Mouse (Mus musculus) lung, adult 18-20 months (tissue): ENCODE data around the gene Gclm.

ENCODE experiments used
- DNase-seq, 2 experiments: peaks; one replicate each; pipeline ENCODE4 v3.0.0; 2022; ENCODE audit warnings: mixed read lengths in 2 of 2

The Gclm gene

GRCm38 (mm10) chr3:122293223-122293953 is 48.0 kb downstream of the Gclm start:
- DNase-seq, result peak; percentile 87 to 89

DNA sequence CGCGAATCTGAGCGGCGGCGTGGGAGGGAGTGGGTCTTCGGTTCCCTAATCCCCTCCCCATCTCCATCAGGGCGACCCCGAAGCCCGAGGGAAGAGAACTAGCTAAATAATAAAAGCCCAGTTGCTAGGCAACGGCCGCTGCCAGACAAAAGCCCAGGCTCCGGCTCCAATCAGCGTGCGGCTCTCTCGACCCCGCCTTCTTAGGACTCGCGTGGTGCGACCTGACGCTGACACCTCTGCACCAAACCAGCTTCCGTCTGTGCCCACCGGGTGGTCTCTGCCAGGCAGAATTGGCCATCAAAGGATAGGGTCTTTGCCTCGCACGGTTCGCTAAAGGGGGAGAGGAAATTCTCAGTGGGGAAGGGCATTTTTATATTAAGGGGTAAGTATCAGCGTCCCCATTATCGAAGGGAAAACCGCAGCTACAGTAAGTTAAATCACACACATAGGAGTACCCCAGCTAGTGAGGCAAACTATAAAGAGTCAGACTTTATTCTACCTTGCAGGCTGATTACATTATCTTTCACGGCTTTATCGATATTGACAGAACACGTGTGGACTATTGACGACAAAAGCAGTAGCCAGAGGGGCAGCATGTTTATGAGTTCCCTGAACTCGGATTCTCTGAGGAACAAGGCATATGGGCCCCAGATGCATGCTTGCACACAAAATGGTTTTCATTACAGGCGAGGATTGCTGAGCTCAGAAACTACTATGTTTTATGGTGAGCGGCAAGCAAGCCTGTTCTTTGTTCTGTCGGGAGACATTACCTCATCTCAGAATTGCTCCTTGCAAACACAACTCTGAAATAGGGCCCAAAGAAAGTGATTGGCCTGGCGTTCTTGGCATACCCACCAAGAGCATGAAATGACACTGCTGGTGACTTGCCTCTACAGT is 48.8 kb downstream of the Gclm start, which contains the start of gene Bcar3:
TSS of gene Bcar3 (plus strand) at position 183 of the 897 bp plus-strand sequence.
- peak; percentile 91 to 94 for DNase-seq

GRCm38 (mm10) chr3:122295511-122295910 is 50.2 kb downstream of the Gclm start:
- peak; percentile 39 to 61 for DNase-seq

DNA sequence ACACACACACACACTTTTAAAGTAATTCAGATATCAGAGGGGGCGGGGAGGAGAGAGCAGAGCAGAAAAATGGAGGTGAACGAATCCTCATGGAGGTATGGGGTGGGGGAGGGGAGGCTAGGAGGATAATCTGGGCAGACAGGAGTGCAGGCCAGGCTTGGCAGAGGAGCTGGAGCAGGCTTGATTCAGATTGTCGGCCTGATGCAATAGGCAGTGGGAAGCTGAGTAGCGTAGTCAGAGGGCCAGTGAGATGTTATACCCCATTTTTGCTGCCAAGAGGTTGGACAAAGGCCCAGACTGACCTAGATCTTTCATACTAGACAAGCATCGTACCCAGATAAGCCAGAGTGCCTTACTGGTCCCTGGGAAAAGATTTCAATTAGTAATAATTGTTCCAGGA is 51.6 kb downstream of the Gclm start:
- peak; percentile 24 to 26 for DNase-seq

GRCm38 (mm10) chr3:122300983-122301919 is 55.9 kb downstream of the Gclm start:
- peak in 1 of 2 experiments; percentile 11 for DNase-seq

DNA sequence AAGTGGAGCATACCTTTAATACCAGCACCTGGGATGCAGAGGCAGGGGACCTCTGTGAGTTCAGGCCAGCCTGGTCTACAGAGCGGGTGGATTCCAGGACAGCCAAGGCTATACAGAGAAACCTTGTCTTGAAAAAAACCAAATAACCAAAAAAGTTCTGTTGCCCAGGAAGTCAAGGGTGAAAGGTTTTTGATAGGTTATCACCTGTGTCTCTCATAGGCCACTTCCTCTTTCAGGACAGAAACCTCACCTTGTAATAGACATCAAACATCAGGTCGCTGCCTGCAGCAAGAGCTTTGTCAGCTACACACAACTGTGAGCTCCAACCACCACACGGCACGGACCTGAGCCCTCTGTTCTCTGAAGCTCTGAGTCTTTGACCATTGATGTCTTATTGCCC is 59.2 kb downstream of the Gclm start:
- no peak for DNase-seq

GRCm38 (mm10) chr3:122307894-122308671 is 62.7 kb downstream of the Gclm start:
- no peak for DNase-seq

- no peak for DNase-seq
These were observed 63.6 kb downstream of the Gclm start for GRCm38 (mm10) chr3:122308981-122309380.

DNA sequence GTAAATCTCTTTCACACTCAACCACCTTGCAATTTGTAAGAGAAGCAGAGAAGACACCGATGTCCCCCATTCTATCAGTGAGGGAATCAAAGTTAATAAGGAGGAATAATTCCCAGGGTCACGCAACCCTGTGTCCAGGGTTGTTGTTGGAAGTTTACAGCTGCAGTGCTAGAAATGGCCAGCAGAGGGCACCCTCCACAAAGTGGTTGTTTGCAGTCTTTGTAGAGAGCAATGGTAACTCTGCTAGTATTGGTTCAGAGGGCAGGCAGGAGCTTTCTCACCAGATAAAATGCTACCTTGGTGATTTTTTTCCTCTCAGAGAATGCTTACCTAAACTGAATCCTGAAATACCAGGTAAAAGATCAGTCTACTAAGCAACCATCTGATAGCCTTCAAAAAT is 66.7 kb downstream of the Gclm start:
- DNase-seq, result peak; percentile 82

DNA sequence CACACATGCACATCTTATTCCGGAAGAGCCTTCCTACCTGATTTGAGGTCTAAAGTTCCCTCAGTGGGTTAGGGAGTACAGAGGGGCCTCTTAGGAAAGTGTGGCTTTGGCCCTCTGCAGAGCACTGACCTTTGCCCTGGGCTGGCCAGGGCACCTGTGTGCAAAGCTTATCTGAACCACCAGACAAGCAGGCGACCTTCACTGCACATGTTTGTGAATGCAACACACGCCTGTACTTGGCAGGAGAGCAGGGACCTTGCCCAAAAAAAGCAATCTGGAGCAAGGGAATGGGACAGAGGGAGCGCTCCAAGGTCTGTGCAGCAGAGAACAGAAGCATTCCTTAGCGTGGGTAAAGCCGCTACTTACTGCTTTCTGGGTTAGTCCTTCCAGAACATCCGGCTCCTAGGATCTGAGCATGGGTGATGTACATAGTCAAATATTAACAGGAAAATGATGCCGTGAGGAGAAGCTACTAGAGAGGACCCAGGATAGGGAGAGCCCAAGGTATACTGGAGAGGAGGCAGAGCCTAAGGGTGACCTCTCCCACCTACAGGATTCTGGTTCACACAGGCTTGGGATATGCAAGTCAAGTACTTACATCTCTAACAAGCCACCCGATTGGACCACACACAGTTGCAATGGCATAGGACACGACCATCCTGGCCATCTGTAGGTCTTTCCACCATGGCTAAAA is 67.7 kb downstream of the Gclm start:
- no peak for DNase-seq

DNA sequence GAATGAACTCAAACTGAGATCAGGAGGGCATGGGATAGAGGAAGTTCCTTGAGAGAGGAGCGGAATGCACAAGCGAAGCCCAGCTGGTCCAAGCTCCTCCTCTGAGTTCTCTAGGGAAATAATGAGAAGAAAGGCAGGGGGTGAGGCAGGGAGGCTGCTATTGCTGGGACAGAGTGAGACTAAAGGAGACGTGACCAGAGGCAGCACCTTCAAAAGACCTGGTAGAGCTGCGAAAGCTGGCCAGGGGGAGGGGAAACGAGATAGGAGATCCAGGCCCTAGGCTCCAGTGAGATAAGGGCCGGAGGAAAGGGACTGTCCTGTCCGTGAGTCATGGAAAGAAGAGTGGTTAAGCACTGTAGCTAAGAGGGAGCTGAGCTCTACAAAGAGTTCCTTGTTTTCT is 68.6 kb downstream of the Gclm start:
- no peak for DNase-seq

DNA sequence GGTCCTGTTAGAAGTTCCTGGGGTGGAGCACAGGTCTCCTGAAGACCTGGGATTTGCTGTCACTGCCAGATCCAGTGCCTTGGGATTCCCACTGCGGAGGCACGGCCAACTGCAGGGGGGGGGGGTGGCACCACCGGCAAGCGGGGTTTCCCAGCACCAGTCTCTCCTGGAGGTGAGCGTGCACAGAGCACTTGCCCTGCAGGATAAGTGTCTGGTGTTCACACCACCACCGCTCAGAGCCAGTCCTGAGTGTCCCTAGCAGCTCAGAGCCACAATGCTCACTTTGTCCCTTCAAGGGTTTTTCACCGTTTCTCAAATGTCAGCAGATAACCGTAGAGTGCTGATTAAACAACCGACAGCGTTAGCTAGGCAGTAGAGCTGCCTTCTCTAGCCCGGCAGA is 71.3 kb downstream of the Gclm start:
- DNase-seq, result peak; percentile 22 to 35

GRCm38 (mm10) chr3:122317339-122317738 is 72.0 kb downstream of the Gclm start:
- DNase-seq, result no peak
